In genomic region chr13:18716707-18717106, GRCm38 (mm10) we compare ENCODE assay signal across 8 mouse cellular contexts. TPM values are rescaled to one million over a fixed set of nuclear protein-coding genes. Genes with fewer than 3 reads are reported as not detected.
DNase-seq lines count a peak whose midpoint lies in the region; ATAC-seq and TF ChIP-seq lines count a peak whose summit lies in the region.

No protein-coding gene starts in this region.

- 30% methylated on average over 5 of the region's 5 CpGs for WGBS in heart, embryonic 16.5 days
- WGBS in hindbrain, embryonic 13.5 days, result 48% methylated on average over 5 of the region's 5 CpGs
- WGBS in midbrain, embryonic 11.5 days, result 50% methylated on average over 5 of the region's 5 CpGs

- peak overlapping the region; percentile 75 for H3K4me3 ChIP-seq in heart, embryonic 16.5 days (ENCODE audit: low read length)
- peak overlapping the region; percentile 98; the same call in 1 of the 2 replicates for H3K4me3 ChIP-seq in cortical plate, adult 2 months (ENCODE audit: insufficient read depth, low read length)
- H3K4me3 ChIP-seq in hindbrain, embryonic 13.5 days, result no peak overlapping the region
- no peak overlapping the region for H3K4me3 ChIP-seq in midbrain, embryonic 11.5 days (ENCODE audit: low read depth, low read length)

- no peaks in the 10 kb centered on the region for H3K9me3 ChIP-seq in heart, embryonic 16.5 days (replicated peaks; ENCODE audit: control insufficient read depth, low read length)
- no peaks in the 10 kb centered on the region for H3K9me3 ChIP-seq in hindbrain, embryonic 13.5 days
- no peaks in the 10 kb centered on the region for H3K9me3 ChIP-seq in midbrain, embryonic 11.5 days (ENCODE audit: control insufficient read depth, low read length)

- no peaks in the 10 kb centered on the region for H3K36me3 ChIP-seq in heart, embryonic 16.5 days (ENCODE audit: control insufficient read depth, insufficient read depth)
- no peaks in the 10 kb centered on the region for H3K36me3 ChIP-seq in hindbrain, embryonic 13.5 days
- H3K36me3 ChIP-seq in midbrain, embryonic 11.5 days (ENCODE audit: control insufficient read depth, insufficient read depth, low read length), result no peaks in the 10 kb centered on the region

- no peak overlapping the region for H3K27ac ChIP-seq in heart, embryonic 16.5 days (ENCODE audit: low read length)
- no peak overlapping the region for H3K27ac ChIP-seq in cortical plate, adult 2 months (ENCODE audit: insufficient read depth, low read length)
- H3K27ac ChIP-seq in hindbrain, embryonic 13.5 days, result no peak overlapping the region
- no peak overlapping the region for H3K27ac ChIP-seq in midbrain, embryonic 11.5 days (ENCODE audit: low read depth, low read length)

- ATAC-seq in heart, embryonic 16.5 days (replicated peaks; ENCODE audit: extremely low read depth, insufficient read depth, low FRiP score), result no peak
- peak; percentile 36 for ATAC-seq in hindbrain, embryonic 13.5 days (ENCODE audit: low FRiP score)
- ATAC-seq in midbrain, embryonic 11.5 days (ENCODE audit: low FRiP score), result peak; percentile 56

- peaks cover 4% of the 10 kb centered on the region for H3K4me1 ChIP-seq in heart, embryonic 16.5 days (ENCODE audit: control insufficient read depth, insufficient read depth, low read length)
- H3K4me1 ChIP-seq in cortical plate, adult 2 months (ENCODE audit: control insufficient read depth, insufficient read depth, low read length), result peaks cover 4% of the 10 kb centered on the region
- peaks cover 9% of the 10 kb centered on the region for H3K4me1 ChIP-seq in hindbrain, embryonic 13.5 days (replicated peaks)
- H3K4me1 ChIP-seq in midbrain, embryonic 11.5 days (ENCODE audit: control insufficient read depth, insufficient read depth, low read length), result peaks cover 3% of the 10 kb centered on the region; the same call in 1 of the 2 replicates

- TF ChIP-seq CTCF in cortical plate, adult 2 months (IDR thresholded peaks at IDR 0.05; ENCODE audit: extremely low read depth, insufficient read depth, low read length), result no peak

- TF ChIP-seq POLR2A in cortical plate, adult 2 months (IDR thresholded peaks at IDR 0.05; ENCODE audit: extremely low read depth, insufficient read depth, low read length), result no peak

- H3K9ac ChIP-seq in heart, embryonic 16.5 days (ENCODE audit: low read length), result no peak overlapping the region; the same call in 1 of the 2 replicates
- H3K9ac ChIP-seq in hindbrain, embryonic 13.5 days, result no peak overlapping the region
- H3K9ac ChIP-seq in midbrain, embryonic 11.5 days (ENCODE audit: low read length), result no peak overlapping the region

- H3K4me2 ChIP-seq in heart, embryonic 16.5 days (ENCODE audit: low read depth, low read length), result peak overlapping the region; percentile 69; the same call in 1 of the 2 replicates
- peak overlapping the region; percentile 61 for H3K4me2 ChIP-seq in hindbrain, embryonic 13.5 days
- no peak overlapping the region for H3K4me2 ChIP-seq in midbrain, embryonic 11.5 days

- DNase-seq in heart, adult 9 months (ENCODE audit: low spot score in 2 of 2), result no peak
- no peak for DNase-seq in midbrain, embryonic 11.5 days (ENCODE audit: low spot score, missing footprints)
- no peak for DNase-seq in urinary bladder, adult 18-20 months (ENCODE audit: low spot score in 2 of 2)
- no peak for DNase-seq in layer of hippocampus, postnatal 10 days (ENCODE audit: low spot score in 2 of 2)
- no peak for DNase-seq in cerebellum, postnatal 25 days

- H3K27me3 ChIP-seq in heart, embryonic 16.5 days (ENCODE audit: control insufficient read depth, insufficient read depth, low read length), result no peaks in the 10 kb centered on the region
- no peaks in the 10 kb centered on the region for H3K27me3 ChIP-seq in hindbrain, embryonic 13.5 days
- H3K27me3 ChIP-seq in midbrain, embryonic 11.5 days (ENCODE audit: control insufficient read depth, insufficient read depth, low read length), result no peaks in the 10 kb centered on the region

RNA-seq across cellular contexts. Expression of gene Vps41, which starts 0.4 kb away (rescaled TPM):
- polyA plus RNA-seq in heart, embryonic 16.5 days (2015; fragmentation: Nextera tagmentation; extraction: Ambion mirVana), result 41.8 and 46.9 TPM in 2 replicates
- 118 and 122 TPM in 2 replicates for polyA plus RNA-seq in cortical plate, adult 2 months (2012; rRNA removed)
- 111 TPM in 2 replicates for polyA plus RNA-seq in hindbrain, embryonic 13.5 days (2015; fragmentation: Nextera tagmentation; extraction: Ambion mirVana)
- polyA plus RNA-seq in midbrain, embryonic 11.5 days (2014; fragmentation: Nextera tagmentation; extraction: Ambion mirVana), result 105 and 114 TPM in 2 replicates
- 100 to 1,000 TPM; 131 TPM for total RNA-seq in layer of hippocampus, postnatal 10 days (2021)

Comparison
In these comparisons a context has a peak if more than half of its experiments do, and no peak if none do; other contexts are left out.
1. H3K4me3 ChIP-seq: peak in heart, embryonic 16.5 days (single experiment) and cortical plate, adult 2 months (single experiment); none in hindbrain, embryonic 13.5 days (single experiment) and midbrain, embryonic 11.5 days (single experiment).